Mouse (Mus musculus) T-helper 2 cell (primary cell): ENCODE data around the gene Rab6b.

Experiments used
- in situ Hi-C: fragments of 300-600 bp; cut with MboI, MseI; formaldehyde crosslinking; loops from one replicate; pipeline ENCODE4 v1.15.1; 2025; ENCODE audit warnings: high pct_unique_total_duplicates

Gene Rab6b

DNA sequence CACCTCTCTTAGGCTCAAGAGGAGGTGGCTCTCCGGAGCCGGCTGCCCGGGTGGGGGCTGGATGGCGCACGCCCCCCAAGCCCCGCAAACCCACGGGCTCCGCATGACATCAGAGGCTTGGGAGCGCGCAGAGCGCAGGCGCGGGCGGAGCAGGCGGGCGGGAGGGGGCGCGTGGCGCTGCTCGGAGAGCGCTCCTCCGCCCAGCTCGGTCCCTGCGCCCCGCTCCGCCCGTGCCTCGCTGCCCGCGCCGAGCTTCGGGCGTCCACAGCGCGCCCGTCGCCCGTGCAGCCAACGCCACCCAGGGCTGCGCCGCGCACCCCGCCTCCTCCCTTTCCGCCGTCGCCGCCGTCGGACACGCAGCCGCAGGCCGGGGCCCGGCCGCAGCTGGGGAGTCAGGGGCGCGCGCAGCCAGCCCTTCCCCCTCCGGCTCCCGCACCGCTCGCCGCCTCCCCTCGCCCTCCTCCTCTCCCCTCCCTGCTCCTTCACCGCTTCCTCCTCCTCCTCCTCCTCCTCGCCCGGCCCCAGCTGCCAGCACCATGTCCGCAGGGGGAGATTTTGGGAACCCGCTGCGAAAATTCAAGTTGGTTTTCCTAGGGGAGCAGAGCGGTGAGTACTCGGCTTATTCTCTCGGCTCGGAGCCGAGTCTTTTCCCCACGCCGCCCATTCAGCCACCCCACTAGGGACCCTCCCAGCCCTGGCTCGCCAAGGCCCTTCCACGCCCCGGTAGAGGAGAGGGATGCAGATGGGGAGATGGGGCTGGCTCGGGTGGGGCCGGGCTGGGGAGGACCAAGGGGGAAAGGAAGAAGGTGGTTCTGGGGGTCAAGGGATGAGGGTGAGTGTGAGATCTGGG lies at the start of gene Rab6b:
Gene Rab6b, plus strand, starts transcription at position 167 of the 850 bp plus-strand sequence.
- in situ Hi-C loops, result loop anchor here (5.0 kb wide), 1 partner anchor 90 kb away; the partner anchor contains the start of gene Srprb

DNA sequence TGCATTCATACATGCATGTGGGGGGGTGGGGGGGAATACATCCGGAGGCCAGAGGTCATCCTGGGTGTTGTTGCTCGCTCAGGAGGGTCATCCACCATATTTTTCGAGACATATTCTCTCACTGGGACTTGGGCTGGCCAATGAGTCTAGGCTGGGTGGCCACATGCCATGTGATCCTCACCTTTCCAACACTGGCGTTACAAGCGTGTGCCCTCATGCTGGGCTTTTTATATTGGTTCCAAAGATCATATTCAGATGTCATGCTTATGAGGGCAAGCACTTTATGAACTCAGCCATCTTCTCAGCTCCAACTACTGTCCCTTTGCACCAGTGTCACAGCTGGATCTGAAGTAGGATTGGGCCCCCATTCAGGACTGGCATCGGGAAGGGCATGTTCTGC lies 48.0 kb upstream of the Rab6b start:
- in situ Hi-C loops, result no loop called here

DNA sequence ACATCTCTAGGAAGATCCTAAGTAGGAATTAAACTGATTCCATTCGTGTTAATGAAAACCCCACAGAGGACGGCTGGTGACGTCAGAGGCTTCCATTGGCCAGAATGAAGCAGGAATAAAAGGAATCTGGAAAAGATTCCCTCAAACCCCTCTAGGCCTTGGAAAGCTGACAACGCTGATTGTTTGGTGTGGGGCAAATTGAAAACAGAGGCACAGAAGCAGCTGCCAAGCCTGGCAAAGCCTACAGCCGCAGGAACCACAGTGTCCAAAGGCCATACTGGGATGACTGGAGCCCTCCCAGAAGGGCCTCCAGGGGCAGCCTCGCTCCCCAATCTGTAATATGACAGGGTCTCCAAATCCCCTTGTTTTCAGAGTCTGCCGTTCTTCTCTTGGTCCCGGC lies 44.7 kb upstream of the Rab6b start:
- in situ Hi-C loops, result no loop called here

DNA sequence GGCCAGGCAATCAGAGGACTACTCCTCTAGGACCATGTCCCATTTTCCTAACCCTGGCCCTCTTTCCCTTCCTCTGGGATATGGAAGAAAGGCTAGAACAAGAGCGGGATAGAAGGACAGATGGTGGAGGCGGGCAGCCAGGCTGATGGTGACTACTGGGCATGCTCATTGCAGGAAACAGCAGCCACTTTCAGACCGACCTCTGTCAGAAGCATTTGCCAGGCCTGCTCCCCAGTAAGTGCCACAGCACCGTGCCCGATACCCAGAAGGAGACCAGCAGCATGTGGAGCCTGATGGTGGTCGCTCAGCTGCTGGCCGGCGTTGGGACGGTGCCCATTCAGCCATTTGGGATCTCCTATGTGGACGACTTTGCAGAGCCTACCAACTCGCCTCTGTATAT lies 43.9 kb upstream of the Rab6b start:
- in situ Hi-C loops, result no loop called here

DNA sequence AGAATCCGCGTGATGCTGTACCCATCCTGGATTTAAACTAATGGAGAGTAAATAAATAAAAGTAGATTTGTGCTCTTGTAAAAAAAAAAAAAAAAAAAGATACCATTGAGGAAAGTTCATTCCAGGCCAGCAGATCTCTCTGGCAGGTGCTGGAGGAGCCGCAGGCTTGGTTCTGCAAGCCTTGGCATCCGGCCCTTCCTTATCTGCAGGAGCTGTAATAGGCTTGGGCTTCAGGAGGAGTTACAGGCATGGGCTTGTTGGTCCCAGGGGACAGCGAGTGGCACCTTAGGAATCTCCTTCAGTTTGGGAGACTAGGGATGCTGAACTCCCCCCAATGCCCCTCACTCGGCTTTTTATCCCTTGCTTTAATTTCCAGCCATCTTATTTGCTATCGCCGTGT lies 42.8 kb upstream of the Rab6b start:
- in situ Hi-C loops, result no loop called here

DNA sequence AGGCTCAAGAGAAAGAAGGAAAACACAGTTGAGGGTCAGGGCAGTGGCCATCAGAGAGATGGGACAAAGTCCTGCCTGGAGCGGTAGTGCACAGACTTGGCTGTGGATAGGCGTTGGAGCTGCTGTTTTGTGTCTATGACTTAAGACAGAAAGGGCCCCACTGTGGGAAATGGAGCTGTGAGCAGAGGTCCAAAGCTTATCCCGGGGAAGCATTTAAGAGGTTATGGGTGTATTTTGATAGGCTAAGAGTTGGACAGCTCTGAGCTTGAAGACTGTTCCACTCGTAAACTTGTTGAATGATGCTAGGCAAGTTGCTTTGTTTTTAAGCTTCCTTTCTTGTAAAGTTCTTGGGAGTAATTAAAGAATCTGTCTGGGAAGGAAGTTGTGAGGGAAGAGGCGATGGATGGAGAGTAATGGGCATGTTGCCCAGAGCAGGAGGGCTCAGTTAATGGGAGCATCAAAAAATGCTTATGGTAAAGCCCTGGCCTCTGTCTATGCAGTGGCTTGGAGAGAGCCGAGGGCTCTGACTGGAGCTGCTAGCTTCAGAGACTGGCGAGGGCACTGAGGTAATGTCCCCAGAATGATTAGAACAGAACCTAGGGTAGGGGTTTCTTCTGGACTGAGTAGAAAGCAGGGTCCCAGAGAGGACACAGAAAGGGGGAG lies 39.9 kb upstream of the Rab6b start:
- in situ Hi-C loops, result no loop called here

DNA sequence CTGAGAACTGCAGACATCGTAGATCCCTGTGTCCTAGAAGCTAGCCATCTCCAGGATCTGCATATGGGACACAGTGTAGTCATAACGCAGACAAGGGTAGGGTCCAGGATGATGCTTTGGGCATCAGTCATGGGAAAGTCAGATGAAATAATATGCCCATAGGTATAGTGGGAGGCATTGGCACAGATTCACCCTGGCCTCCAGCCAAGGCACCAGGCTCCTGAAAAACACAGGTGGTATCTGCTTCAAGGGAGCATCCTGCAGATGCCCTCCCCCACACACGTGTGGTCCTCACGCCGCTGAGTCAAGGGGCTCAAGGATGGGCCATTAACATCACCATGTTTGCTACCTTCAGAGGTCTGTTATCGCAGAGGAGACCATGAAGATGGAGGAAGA lies 39.4 kb upstream of the Rab6b start:
- in situ Hi-C loops, result no loop called here

DNA sequence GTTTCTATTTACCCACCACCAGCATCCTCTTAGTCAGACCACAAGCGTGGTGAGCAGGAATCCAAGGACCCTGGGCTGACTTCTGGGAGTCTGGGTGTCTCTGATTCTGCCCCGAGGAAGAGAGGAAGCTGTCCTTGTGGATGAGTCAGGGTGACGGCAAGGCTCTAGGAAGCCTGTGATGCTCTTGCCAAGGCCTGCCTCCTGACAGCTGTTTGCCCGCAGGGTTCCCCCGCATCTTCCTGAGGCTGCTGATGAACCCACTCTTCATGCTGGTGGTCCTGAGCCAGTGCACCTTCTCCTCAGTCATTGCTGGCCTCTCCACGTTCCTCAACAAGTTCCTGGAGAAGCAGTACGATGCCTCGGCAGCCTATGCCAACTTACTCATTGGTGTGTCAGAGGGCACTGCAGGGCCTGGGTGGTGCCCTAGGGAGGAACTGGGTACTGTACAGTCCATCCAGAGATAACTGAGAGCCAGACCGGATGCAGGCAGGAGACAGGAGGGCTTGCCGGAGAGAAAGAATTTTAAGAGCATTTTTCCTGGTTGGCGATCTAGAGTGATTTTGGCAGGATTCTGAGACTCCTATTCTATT lies 38.6 kb upstream of the Rab6b start:
- in situ Hi-C loops, result no loop called here

DNA sequence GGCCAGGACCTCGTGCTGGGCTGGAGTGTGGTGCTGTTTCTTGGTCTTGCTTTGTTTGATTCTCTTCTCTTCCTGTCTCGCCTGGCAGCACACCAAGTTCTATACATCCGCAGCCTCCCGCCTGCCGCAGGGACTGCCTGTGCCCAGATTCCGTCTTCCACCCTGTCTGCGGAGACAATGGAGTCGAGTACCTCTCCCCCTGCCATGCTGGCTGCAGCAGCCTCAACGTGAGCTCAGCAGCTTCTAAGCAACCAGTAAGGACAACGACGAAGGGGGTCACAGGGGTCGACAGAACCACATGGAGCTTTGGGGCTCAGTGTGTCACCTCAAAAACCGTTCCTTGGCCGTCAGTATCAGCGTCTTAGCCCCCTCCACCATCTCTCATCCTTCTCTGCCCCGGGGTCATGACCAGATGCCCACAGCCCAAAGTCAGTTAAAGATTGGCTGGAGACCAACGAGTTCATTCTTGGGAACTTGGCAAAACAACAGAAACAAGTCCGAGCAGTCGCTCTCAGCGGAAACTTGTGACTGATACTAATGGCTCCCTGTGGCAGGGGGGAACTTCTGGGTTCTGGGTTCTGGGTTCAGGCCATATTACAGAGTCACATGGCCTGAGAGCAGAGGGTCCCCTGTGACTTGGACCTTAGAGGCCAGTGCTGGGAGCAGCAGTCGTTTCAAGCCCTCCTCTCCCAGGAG lies 34.6 kb upstream of the Rab6b start:
- in situ Hi-C loops, result no loop called here

DNA sequence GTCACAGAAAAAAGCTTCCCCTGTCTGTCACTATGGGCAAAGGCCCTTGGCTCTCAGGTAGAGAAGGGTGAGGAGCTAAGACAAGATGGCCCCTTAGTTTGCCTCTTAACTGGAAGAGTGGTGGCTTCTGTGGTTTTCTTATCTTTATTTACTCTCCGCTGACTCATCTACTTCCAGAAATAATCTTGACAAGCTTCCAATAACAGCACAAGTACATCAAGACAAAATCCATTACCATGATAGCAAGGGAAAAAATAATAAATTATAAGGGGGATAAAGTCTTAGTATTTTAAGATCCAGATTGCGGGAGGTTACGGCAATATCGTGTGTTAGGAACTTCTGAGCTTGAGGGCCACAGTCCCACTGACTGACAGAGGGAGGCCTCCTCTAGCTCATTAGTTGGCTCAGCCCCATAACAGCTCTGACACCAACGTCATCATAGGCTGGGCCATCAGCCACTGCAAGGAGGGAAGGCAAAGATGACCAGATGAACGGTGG lies 33.3 kb upstream of the Rab6b start:
- in situ Hi-C loops, result no loop called here

DNA sequence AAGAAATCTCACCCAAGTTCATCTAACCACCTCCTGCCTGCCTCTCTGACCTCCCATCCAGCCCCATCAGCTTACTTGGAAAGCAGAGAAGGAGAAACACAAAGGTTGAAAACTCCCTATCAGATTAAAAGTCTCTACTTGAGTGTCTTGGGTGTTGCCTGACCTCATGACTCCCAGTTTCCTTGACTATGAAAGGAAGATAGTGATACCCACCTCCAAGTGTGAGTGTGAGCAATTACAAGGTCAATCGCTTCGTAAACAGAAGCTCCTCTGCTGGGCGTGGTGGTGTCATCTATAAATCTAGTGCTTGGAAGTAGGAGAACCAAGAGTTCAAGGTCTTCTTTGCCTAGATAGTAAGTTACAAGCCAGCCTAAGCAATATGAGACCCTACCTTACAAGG lies 31.4 kb upstream of the Rab6b start:
- in situ Hi-C loops, result no loop called here

DNA sequence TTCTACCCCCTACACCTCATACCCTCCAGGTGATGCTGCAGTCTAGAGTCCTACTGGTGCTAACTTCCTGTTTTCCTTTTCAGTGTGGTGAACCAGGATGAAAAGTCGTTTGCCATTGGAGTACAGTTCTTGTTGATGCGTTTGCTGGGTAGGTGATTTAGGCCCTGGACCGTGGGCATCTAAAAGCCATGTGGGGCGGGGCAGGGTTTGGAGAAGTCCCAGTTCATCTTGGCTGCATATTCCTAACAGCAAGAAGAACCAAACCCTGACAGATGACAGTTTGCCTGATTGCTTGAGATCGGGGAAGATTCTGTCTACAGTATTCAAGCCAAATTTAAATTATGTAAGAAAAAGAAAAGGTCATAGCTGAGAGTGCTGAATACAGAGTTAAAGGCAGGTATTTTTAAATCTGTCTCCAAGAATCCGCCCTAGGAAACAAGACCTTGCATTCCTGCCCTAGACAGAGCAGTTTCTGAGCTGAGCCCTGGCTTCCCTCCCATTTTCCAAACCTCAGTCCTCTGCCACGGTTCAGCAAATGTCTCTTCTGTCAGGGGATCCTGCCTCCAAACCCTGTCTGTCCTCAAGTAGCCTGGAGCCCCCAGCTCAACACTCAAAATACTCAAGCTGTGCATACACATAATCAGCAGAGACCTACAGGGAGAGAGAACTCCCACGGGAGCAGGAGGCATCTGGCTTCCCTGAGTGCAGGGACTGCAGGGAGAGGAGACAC lies 29.2 kb upstream of the Rab6b start:
- in situ Hi-C loops, result no loop called here

DNA sequence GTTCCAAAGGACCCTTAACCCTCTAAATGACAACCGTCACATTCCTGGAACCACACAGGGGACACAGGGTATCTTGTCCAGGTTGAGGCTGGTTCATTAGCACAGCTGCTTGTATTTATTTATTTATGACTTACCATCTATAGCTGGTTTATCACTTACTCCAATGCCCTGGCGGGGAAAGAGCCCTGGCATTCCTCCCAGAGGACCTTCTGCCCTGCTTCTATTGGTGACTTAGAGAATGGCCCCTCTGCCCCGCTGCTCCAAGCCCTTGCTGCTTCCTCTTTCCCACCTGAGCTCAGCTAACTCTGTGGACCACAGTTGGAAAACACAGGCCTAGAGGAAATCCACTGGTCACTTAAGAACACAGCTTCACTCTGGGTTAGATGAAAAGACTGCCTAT lies 28.2 kb upstream of the Rab6b start:
- in situ Hi-C loops, result no loop called here

DNA sequence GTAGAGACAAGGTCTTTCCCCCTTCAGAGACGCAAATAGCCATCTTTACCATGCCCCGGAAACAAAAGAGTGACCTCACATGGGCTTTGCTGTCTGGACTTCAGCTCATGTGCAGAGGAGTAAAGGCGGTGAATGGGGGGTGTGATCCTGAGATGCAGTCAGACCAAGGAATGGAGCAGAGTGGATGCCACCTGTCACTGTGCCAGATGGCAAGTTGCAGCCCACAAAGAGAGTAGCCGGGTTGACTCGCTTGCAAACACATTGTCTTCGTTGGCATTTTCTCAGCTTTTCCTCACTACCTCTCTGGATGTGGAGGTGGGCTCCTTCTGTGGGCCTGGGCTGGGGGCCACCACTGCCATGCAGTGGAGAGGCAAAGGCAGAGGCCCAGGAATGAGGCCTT lies 24.9 kb upstream of the Rab6b start:
- in situ Hi-C loops, result loop anchor here (5.0 kb wide), 1 partner anchor 61 kb away; no protein-coding TSS in a partner anchor

DNA sequence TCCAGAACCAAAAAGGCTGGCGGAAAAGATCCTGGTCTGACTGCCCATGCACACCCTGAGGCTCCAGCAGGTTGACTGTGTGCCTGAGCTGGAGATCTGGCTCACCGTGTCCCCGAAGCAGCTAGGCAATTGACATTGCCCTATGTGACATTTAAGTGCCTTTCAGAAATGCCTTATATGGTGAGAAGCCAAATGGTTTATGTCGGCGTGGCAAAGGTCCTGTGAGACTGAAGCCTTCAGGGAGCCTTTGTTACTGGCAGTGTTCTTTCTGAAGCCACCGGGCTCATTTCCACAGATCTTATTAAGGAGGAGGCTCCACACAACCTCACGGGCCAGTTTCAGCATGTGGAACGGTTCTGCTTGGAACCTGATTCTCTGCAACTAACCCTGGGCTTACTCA lies 24.3 kb upstream of the Rab6b start:
- in situ Hi-C loops, result loop anchor here (5.0 kb wide), 1 partner anchor 60 kb away; no protein-coding TSS in a partner anchor

DNA sequence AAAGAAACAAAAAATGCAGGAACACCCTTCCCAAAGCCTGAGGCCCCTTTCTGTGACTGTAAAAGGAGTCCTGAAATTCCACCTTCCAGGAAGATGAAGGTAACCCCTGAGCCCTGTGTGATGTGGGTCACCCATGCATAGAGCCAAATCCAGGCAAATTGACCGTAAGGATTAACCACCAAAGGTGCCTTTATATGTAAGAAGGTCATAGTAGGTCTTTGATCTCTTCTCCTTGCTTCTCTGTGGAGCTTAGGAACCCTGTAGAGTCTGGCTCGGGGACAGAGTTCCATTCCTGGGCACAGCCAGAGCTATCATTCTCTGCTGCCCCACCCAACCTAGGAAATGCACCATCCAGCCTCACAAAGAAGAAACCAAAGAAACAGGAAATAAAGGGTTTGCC lies 22.9 kb upstream of the Rab6b start:
- in situ Hi-C loops, result loop anchor here (5.0 kb wide), 1 partner anchor 59 kb away; no protein-coding TSS in a partner anchor

DNA sequence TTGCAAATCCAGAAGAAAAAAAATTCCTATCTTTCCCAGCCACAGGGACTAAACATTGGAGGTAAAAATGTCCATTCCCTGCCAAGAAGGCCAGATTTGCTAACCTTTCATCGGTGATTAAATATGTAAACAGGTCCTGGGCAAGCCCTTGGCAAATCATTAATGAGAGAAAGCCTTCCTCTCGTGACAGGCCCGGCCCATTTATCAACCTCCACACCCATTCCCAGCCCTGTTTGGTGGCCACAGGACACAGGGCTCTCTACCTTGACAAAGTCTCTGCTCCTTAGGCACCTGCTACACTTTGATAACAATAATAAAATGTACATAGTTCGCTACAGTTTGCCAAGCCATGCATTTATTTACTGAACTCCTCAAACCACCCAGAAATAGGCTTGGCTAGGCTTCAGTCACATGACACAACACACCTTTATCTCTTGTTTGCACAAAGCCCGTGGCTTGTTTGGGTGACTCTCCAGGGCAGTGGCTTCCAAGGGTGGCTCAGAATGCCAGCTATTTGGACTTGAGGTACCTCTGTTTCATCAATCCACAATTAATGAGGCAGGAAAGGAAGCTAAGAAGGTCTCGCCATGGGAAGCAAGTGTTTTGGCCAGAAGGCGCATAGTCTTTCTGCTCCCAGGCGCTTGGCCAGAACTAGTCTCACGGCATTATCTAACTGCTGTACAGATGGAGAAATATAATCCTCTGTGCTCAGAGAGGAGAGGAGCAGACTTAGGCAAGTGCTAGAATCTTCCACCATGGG lies 21.3 kb upstream of the Rab6b start:
- in situ Hi-C loops, result loop anchor here (5.0 kb wide), 1 partner anchor 202 kb away; no protein-coding TSS in a partner anchor

DNA sequence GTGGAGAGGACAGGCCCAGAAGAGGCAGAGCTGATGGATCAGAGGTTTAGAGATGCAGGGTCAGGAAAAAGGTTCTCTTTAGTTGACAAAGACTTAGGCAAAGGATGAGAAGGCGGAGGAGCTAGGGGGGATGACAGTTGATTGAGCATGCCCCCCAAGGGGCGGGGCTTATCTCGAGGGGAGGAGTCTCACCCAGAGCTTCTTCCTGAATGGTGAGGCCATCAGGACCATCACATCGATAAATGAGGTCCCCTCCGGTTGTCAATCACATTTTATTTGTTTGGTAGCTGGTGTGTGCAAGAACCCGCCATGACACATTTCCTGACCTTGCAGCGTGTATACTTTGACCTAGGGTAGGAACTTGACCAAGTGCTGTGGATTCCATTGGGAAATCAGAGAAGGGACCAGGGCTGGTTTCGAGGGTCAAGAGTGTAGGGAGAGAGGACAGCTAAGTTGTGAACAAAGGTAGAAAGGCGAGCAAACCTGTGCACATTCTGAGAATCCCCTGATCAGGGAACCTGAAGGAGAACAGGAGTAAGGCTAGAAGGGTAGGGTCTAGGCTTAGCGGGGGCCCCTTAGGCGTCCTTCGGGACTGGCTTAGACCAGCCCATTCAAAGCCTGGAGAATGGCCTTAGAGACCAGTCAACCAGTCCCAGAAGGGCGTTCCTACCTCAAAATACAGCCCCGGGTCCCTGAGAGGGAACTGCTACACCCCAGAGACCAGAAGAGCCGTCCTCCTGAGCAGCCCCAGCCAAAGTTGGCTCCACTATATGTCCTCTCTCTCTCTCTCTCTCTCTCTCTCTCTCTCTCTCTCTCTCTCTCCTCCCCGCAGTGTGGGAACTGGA lies 20.3 kb upstream of the Rab6b start:
- in situ Hi-C loops, result loop anchor here (5.0 kb wide), 1 partner anchor 201 kb away; no protein-coding TSS in a partner anchor

DNA sequence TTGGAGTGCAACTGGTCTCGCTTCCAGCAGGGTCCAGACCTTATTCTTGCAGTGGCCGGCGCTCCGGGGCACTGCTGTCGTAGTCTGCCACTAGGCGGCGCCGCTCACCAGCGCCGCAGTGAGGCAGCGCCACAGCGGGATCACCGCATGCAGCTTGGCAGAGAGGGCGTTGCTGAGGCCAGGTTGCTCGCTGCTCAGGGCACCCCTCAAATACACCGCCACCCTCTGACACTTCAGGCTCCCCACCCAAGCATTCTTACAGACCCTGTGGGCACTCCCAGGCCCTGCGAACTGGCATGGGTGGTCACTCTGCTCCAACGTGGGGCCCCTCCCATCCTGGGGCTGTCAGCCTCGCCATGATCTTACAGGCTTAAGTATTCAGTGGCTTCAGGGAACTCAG lies 19.3 kb upstream of the Rab6b start:
- in situ Hi-C loops, result loop anchor here (5.0 kb wide), 1 partner anchor 200 kb away; no protein-coding TSS in a partner anchor
